Mouse (Mus musculus) right cerebral cortex, adult 18-20 months (tissue): ENCODE results near the gene Hoxc9.

Source experiments
- DNase-seq: peaks from one replicate; pipeline ENCODE4 v3.0.0; 2022; ENCODE audit warnings: mixed read lengths

The Hoxc9 gene

GRCm38 (mm10) chr15:103028916-103029512 is 52.8 kb downstream of the Hoxc9 start:
- no peak for DNase-seq

- DNase-seq = no peak
Measured at GRCm38 (mm10) chr15:103030142-103030541, 53.9 kb downstream of the Hoxc9 start.

- no peak for DNase-seq
Measured at GRCm38 (mm10) chr15:103032167-103032566, 55.9 kb downstream of the Hoxc9 start.

GRCm38 (mm10) chr15:103032646-103033575 is 56.7 kb downstream of the Hoxc9 start:
- DNase-seq = no peak

- no peak for DNase-seq
Measured at GRCm38 (mm10) chr15:103034043-103034806, 58.0 kb downstream of the Hoxc9 start.
